Mouse (Mus musculus): ENCODE results near the gene BC048671. TPM values are rescaled to one million over a fixed set of nuclear protein-coding genes. Genes with fewer than 3 reads are reported as not detected.

BC048671 gene
- not detected in 2 replicates for polyA plus RNA-seq (2014; fragmentation: Nextera tagmentation; extraction: Ambion mirVana)

GRCm38 (mm10) chr6:90300919-90301318 lies at the start of gene BC048671:
Gene BC048671 (plus strand): TSS chr6:90301219.
- WGBS = 89% methylated on average over 1 of the region's 1 CpGs
- no peak for ATAC-seq

GRCm38 (mm10) chr6:90288265-90288664 lies 12.8 kb upstream of the BC048671 start:
- no peaks in the 10 kb centered on the region for H3K9me3 ChIP-seq (replicated peaks; ENCODE audit: control insufficient read depth, low read length)
- no peak overlapping the region for H3K9ac ChIP-seq (ENCODE audit: low read length)
- H3K4me1 ChIP-seq (ENCODE audit: control insufficient read depth, insufficient read depth, low read length) = no peaks in the 10 kb centered on the region
- H3K4me2 ChIP-seq (ENCODE audit: low read length) = no peak overlapping the region
- H3K27ac ChIP-seq (ENCODE audit: low read depth, low read length) = no peak overlapping the region
- no peaks in the 10 kb centered on the region for H3K36me3 ChIP-seq (ENCODE audit: control insufficient read depth, insufficient read depth, low read length)
- ATAC-seq = no peak
- 57% methylated on average over 12 of the region's 12 CpGs for WGBS
- H3K4me3 ChIP-seq (ENCODE audit: low read depth, low read length) = no peak overlapping the region
- no peaks in the 10 kb centered on the region for H3K27me3 ChIP-seq (replicated peaks; ENCODE audit: control insufficient read depth, insufficient read depth, low read length)
- DNase-seq (ENCODE audit: low spot score) = peak; percentile 16

More at GRCm38 (mm10) chr6:90300919-90301318, at the start of gene BC048671:
- Histone ChIP-seq H3K4me2 (ENCODE audit: low read length) (no peak within 1 kb of the TSS), H3K27ac (ENCODE audit: low read depth, low read length) (no peak within 1 kb of the TSS), H3K9ac (ENCODE audit: low read length) (no peak within 1 kb of the TSS), H3K9me3 (replicated peaks; ENCODE audit: control insufficient read depth, low read length) (no peaks in the 10 kb centered on the region), H3K4me3 (ENCODE audit: low read depth, low read length) (no peak within 1 kb of the TSS), H3K27me3 (replicated peaks; ENCODE audit: control insufficient read depth, insufficient read depth, low read length) (no peaks in the 10 kb centered on the region), H3K36me3 (ENCODE audit: control insufficient read depth, insufficient read depth, low read length) (no peaks in the 10 kb centered on the region), H3K4me1 (ENCODE audit: control insufficient read depth, insufficient read depth, low read length) (no peaks in the 10 kb centered on the region)
- DNase-seq (ENCODE audit: low spot score) = no peak

- no peak for DNase-seq (ENCODE audit: low spot score)
- Histone ChIP-seq H3K4me3 (ENCODE audit: low read depth, low read length) (no peak overlapping the region), H3K27ac (ENCODE audit: low read depth, low read length) (no peak overlapping the region), H3K36me3 (ENCODE audit: control insufficient read depth, insufficient read depth, low read length) (no peaks in the 10 kb centered on the region), H3K9ac (ENCODE audit: low read length) (no peak overlapping the region), H3K9me3 (replicated peaks; ENCODE audit: control insufficient read depth, low read length) (peaks cover 3% of the 10 kb centered on the region; the same call in 1 of the 2 replicates), H3K4me2 (ENCODE audit: low read length) (no peak overlapping the region), H3K27me3 (replicated peaks; ENCODE audit: control insufficient read depth, insufficient read depth, low read length) (no peaks in the 10 kb centered on the region), H3K4me1 (ENCODE audit: control insufficient read depth, insufficient read depth, low read length) (no peaks in the 10 kb centered on the region)
- no peak for ATAC-seq
- 82% methylated on average over 6 of the region's 6 CpGs for WGBS
Observed at GRCm38 (mm10) chr6:90306315-90306975, 5.4 kb downstream of the BC048671 start.

GRCm38 (mm10) chr6:90308839-90309778 lies 8.1 kb downstream of the BC048671 start:
- no peak overlapping the region for H3K27ac ChIP-seq (ENCODE audit: low read depth, low read length)
- no peaks in the 10 kb centered on the region for H3K36me3 ChIP-seq (ENCODE audit: control insufficient read depth, insufficient read depth, low read length)
- H3K9me3 ChIP-seq (replicated peaks; ENCODE audit: control insufficient read depth, low read length) = peaks cover 3% of the 10 kb centered on the region; the same call in 1 of the 2 replicates
- H3K4me3 ChIP-seq (ENCODE audit: low read depth, low read length) = no peak overlapping the region
- no peak overlapping the region for H3K4me2 ChIP-seq (ENCODE audit: low read length)
- no peak for ATAC-seq
- no peaks in the 10 kb centered on the region for H3K27me3 ChIP-seq (replicated peaks; ENCODE audit: control insufficient read depth, insufficient read depth, low read length)
- 91% methylated on average over 87 of the region's 87 CpGs for WGBS
- H3K9ac ChIP-seq (ENCODE audit: low read length) = no peak overlapping the region
- no peak for DNase-seq (ENCODE audit: low spot score)
- no peaks in the 10 kb centered on the region for H3K4me1 ChIP-seq (ENCODE audit: control insufficient read depth, insufficient read depth, low read length)

- H3K9ac ChIP-seq (ENCODE audit: low read length) = no peak overlapping the region
- H3K27me3 ChIP-seq (replicated peaks; ENCODE audit: control insufficient read depth, insufficient read depth, low read length) = no peaks in the 10 kb centered on the region
- H3K4me1 ChIP-seq (ENCODE audit: control insufficient read depth, insufficient read depth, low read length) = no peaks in the 10 kb centered on the region
- H3K9me3 ChIP-seq (replicated peaks; ENCODE audit: control insufficient read depth, low read length) = no peaks in the 10 kb centered on the region
- 87% methylated on average over 5 of the region's 5 CpGs for WGBS
- H3K4me2 ChIP-seq (ENCODE audit: low read length) = no peak overlapping the region
- DNase-seq (ENCODE audit: low spot score) (no peak), ATAC-seq (no peak)
- no peaks in the 10 kb centered on the region for H3K36me3 ChIP-seq (ENCODE audit: control insufficient read depth, insufficient read depth, low read length)
- H3K27ac ChIP-seq (ENCODE audit: low read depth, low read length) = no peak overlapping the region
- H3K4me3 ChIP-seq (ENCODE audit: low read depth, low read length) = no peak overlapping the region
Observed at GRCm38 (mm10) chr6:90315961-90316360, 14.9 kb downstream of the BC048671 start.

- H3K4me3 ChIP-seq (ENCODE audit: low read depth, low read length) = no peak overlapping the region
- no peaks in the 10 kb centered on the region for H3K9me3 ChIP-seq (replicated peaks; ENCODE audit: control insufficient read depth, low read length)
- no peak overlapping the region for H3K4me2 ChIP-seq (ENCODE audit: low read length)
- H3K9ac ChIP-seq (ENCODE audit: low read length) = no peak overlapping the region
- no peaks in the 10 kb centered on the region for H3K4me1 ChIP-seq (ENCODE audit: control insufficient read depth, insufficient read depth, low read length)
- ATAC-seq (no peak), DNase-seq (ENCODE audit: low spot score) (no peak)
- WGBS = 84% methylated on average over 2 of the region's 2 CpGs
- H3K27ac ChIP-seq (ENCODE audit: low read depth, low read length) = no peak overlapping the region
- H3K27me3 ChIP-seq (replicated peaks; ENCODE audit: control insufficient read depth, insufficient read depth, low read length) = no peaks in the 10 kb centered on the region
- no peaks in the 10 kb centered on the region for H3K36me3 ChIP-seq (ENCODE audit: control insufficient read depth, insufficient read depth, low read length)
Observed at GRCm38 (mm10) chr6:90317510-90318258, 16.7 kb downstream of the BC048671 start.

GRCm38 (mm10) chr6:90319019-90319418 lies 18.0 kb downstream of the BC048671 start:
- WGBS = 88% methylated on average over 2 of the region's 2 CpGs
- no peak for ATAC-seq

GRCm38 (mm10) chr6:90319475-90320191 lies 18.6 kb downstream of the BC048671 start:
- no peak for ATAC-seq
- WGBS = 82% methylated on average over 7 of the region's 7 CpGs
- no peak overlapping the region for H3K27ac ChIP-seq (ENCODE audit: low read depth, low read length)

More at GRCm38 (mm10) chr6:90319019-90319418, 18.0 kb downstream of the BC048671 start:
- no peak for DNase-seq (ENCODE audit: low spot score)
- no peak overlapping the region for H3K4me3 ChIP-seq (ENCODE audit: low read depth, low read length)
- no peaks in the 10 kb centered on the region for H3K36me3 ChIP-seq (ENCODE audit: control insufficient read depth, insufficient read depth, low read length)
- H3K4me1 ChIP-seq (ENCODE audit: control insufficient read depth, insufficient read depth, low read length) = no peaks in the 10 kb centered on the region
- no peak overlapping the region for H3K9ac ChIP-seq (ENCODE audit: low read length)
- H3K27ac ChIP-seq (ENCODE audit: low read depth, low read length) = no peak overlapping the region
- H3K9me3 ChIP-seq (replicated peaks; ENCODE audit: control insufficient read depth, low read length) = no peaks in the 10 kb centered on the region
- H3K27me3 ChIP-seq (replicated peaks; ENCODE audit: control insufficient read depth, insufficient read depth, low read length) = no peaks in the 10 kb centered on the region
- H3K4me2 ChIP-seq (ENCODE audit: low read length) = no peak overlapping the region

More at GRCm38 (mm10) chr6:90319475-90320191, 18.6 kb downstream of the BC048671 start:
- Histone ChIP-seq H3K4me1 (ENCODE audit: control insufficient read depth, insufficient read depth, low read length) (no peaks in the 10 kb centered on the region), H3K9me3 (replicated peaks; ENCODE audit: control insufficient read depth, low read length) (no peaks in the 10 kb centered on the region), H3K4me3 (ENCODE audit: low read depth, low read length) (no peak overlapping the region), H3K9ac (ENCODE audit: low read length) (no peak overlapping the region), H3K4me2 (ENCODE audit: low read length) (no peak overlapping the region), H3K27me3 (replicated peaks; ENCODE audit: control insufficient read depth, insufficient read depth, low read length) (no peaks in the 10 kb centered on the region), H3K36me3 (ENCODE audit: control insufficient read depth, insufficient read depth, low read length) (no peaks in the 10 kb centered on the region)
- DNase-seq (ENCODE audit: low spot score) = no peak
